Mouse (Mus musculus) right cerebral cortex, postnatal 25 days (tissue): ENCODE data around the gene Ddr2.
"Not testable (repeated sequence)": the region's sequence is repeated elsewhere in the genome, so short reads cannot be mapped to it uniquely, and the experiment has no call there.

Experiments used
- DNase-seq: peaks from one replicate; pipeline ENCODE4 v3.0.0; 2022

The Ddr2 gene

DNA sequence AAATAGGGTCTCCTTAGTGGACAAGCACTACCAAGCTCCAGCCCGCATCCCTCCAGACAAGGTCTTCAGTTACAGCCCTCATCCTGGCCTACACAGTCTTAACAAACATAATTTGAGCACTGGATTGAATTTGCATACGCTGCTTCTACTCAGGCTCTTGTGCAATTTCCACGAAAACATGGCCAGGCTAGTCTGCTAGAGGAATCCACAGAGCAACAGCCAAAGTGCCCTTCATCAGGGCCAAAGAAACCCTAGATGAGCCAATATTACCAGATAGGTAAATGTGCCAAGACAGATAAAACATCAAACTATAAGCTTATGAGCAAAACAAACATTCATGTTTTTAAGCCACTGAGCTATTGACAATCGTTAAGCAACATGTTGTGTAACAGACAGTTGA, 75.6 kb downstream of the Ddr2 start:
- no peak for DNase-seq

- no peak for DNase-seq
These were observed 78.9 kb downstream of the Ddr2 start for GRCm38 (mm10) chr1:170031656-170032055.

- no peak for DNase-seq
These were observed 95.8 kb downstream of the Ddr2 start for GRCm38 (mm10) chr1:170014784-170015183.

GRCm38 (mm10) chr1:170010716-170011505, 99.7 kb downstream of the Ddr2 start:
- DNase-seq: no peak

DNA sequence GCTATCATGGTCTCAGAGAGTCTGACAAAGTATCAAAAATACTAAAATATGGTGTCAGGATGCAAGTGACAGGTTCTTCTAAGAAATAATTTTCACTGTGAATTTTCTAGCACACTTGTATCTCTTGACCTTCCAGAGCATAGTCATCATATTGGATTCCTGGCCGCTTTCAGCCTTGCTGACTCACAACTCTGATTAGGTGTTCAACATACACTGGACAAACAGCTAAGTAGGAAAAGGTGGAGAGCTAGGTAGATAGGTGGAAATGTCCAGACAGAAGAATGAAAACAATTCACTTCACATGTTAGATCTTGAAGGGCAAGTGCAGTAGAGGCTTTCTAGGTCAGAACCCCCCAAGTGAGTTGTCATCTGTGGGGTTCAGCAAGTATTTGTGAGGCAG, 101.3 kb downstream of the Ddr2 start:
- DNase-seq: no peak

DNA sequence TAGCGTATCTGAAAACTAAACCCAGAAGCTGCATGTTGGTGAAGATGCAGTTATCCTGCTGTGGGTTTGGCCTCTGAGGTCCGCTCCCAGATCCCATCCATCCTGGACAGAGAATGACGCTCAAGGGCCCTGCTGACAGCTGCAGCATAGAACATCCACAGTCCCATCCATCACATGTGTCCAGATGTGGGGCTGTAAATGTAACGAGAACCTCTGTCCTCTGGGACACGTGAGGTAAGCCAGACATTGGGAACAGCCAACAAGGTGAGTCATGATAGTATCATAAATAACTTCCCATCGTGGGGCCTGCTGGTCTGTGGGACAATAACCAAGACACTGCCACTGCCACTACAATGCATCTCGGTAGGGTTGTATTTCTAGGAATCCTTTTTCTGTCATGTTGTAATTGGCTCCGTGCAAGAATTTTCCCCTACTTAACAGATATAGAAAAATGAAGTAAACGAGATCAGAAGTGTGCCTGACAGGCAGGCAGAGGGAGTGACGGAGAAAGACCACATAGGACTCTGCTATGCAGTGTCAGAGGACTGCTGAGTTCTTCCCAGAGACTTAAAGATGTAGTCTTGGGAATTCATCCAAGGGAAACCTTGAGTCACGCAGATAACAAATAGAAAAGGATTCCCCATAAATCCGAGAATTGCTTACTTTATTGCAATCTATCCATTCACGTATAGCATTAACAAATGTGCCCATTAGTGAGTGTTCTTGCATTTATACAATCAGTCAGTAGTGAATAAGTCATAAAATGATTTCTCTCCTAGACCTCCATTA, 101.9 kb downstream of the Ddr2 start:
- DNase-seq: no peak

GRCm38 (mm10) chr1:170006516-170006915, 104.0 kb downstream of the Ddr2 start:
- no peak for DNase-seq

DNA sequence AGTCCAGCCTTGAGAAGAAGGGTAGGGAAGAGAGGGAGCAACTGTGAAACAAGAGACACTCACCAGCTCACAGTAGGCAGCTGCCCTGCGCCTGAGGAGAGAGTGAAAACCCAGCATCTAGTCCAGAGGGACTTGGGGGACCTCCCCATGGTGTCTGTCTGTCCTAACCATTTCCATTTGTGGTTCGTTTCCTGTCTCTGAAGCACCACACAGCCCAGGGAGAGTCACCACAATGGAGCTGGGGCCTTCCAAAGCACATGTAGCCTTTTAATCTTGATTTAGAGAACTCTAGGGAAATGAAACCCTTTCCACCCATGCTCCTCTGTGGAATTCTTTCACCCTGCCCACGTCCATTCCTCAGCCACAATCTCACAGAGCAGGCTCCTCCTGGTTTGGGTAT, 105.3 kb downstream of the Ddr2 start:
- DNase-seq: no peak

GRCm38 (mm10) chr1:169993901-169994300, 116.7 kb downstream of the Ddr2 start:
- DNase-seq: not testable (repeated sequence)

GRCm38 (mm10) chr1:169986166-169986565, 124.4 kb downstream of the Ddr2 start:
- no peak for DNase-seq

GRCm38 (mm10) chr1:169977621-169978020, 132.9 kb downstream of the Ddr2 start:
- no peak for DNase-seq

DNA sequence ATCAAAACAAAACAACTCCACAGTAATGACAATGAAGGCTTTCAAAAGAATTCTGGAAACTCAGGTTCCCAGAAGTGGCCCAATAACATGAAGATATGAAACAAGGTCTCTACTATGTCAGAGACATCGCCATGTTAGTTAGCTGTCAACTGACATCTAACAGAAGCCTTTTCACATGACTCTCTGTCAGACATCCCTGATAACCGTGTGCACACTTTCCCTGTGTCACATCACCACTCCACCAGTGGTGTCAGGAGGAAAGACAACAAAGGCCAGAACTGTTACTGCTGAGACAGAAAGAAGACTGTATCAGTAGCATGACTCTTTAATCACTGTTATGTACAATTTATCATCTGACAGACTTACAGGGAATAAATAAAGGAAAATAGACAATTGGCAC, 138.6 kb downstream of the Ddr2 start:
- no peak for DNase-seq

- no peak for DNase-seq
These were observed 139.6 kb downstream of the Ddr2 start for GRCm38 (mm10) chr1:169970936-169971335.

GRCm38 (mm10) chr1:169969516-169969886, 141.1 kb downstream of the Ddr2 start:
- DNase-seq: no peak

GRCm38 (mm10) chr1:169968792-169969515, 141.6 kb downstream of the Ddr2 start, which contains the start of gene Hsd17b7:
TSS of gene Hsd17b7 (minus strand) at chr1:169969241.
- peak; percentile 99 for DNase-seq

- no peak for DNase-seq
These were observed 157.5 kb downstream of the Ddr2 start for GRCm38 (mm10) chr1:169953106-169953505.

DNA sequence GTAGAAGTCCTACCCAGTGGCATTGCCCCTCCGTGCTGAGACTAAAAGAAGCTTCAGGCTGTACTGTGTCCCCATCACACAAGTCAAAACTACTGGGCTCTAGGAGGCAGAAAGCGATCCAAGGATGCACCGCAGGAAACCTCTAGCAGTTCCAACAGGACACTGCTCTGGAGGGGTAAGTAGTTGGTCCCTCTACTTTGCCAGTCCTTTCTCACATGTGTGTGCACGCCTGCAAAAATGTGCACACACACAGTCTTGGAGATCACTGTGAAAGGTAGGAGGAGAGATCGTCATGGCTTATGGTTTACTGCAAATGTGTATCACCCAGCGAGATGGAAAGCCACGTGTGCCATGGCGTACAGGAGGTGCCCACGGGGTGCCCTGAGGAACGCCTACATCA, 157.9 kb downstream of the Ddr2 start:
- DNase-seq: no peak

DNA sequence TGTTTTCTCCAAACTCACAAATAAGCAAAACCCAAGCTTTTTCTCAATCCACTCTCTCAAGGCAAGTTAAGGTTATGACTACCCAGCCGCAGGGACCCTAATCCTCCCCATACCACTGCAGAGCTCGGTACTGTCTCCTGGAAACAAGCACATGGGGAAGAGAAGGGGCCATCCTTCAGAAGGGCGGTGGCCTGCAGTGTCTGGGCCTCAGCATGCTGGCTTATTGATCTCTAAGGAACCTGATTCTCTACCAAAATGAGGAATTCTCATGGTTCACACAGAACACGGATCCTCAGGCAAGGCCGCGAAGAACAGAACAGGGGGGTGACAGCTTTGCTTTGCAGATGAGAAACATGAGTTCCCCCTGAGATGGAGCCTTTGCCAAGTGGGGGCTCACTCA, 159.0 kb downstream of the Ddr2 start:
- DNase-seq: no peak

- no peak for DNase-seq
These were observed 159.9 kb downstream of the Ddr2 start for GRCm38 (mm10) chr1:169950651-169951050.

GRCm38 (mm10) chr1:169949981-169950380, 160.6 kb downstream of the Ddr2 start:
- DNase-seq: no peak

GRCm38 (mm10) chr1:169948866-169949265, 161.7 kb downstream of the Ddr2 start:
- no peak for DNase-seq

DNA sequence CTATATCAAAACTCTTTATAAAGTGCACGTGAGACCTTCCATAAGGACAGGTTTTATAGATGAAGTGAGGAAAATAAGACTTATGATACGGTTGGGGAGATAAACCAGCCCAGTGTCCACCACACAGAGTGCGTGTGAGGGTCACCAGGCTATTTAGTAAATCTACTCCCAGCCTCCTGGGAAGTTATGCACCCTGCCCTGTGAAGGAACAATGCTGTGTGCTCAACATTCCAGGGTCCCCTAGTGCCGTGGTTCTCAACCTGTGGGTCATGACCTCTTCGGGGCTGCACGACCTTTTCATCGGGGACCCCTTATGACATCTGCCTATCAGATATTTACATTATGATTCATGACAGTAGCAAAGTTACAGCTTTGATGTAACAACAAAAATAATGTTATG, 162.3 kb downstream of the Ddr2 start:
- DNase-seq: no peak

DNA sequence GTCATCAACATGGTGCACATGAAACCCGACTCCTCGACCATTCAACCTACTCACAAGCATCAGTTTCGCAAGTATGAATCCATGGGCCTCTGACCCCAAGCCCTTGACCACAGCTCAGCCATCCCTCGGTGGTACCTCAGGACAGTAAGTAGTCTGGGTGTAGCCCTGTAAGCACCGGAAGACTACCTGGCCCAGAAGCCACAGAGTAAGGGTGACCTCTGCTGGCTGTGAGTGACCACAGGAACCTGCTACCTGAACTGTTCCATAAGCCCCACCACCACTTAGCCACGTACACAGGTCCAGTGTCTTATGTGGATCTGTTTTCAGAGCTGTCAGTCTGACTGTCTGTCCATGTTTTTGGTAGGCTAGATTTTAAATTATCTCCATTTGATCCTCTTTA, 162.9 kb downstream of the Ddr2 start:
- no peak for DNase-seq

DNA sequence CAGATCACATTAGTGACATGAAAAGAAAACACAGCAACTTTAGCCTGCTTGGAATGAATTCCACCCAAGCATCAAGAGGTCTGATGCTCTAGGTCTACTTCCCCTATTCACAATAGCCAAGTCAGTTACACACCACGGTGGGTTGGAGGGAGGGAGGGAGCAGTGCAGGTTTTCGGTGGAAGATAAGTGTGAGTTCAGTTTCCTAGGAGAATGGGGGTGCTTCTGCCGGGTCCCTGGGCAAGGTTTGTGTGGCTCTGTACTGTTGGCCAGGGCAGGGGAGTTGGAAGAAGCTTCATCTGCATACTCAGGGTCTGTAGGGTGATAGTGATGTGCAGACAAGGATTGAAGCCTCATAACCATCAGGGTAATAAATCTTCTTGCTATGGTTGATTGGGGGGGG, 164.6 kb downstream of the Ddr2 start:
- DNase-seq: no peak
